Mouse (Mus musculus) testis, adult 2 months (tissue): ENCODE data around the gene Agap2.
"Not testable (repeated sequence)": the region's sequence is repeated elsewhere in the genome, so short reads cannot be mapped to it uniquely, and the experiment has no call there.

Experiments
- CTCF ChIP-seq: fragments of 200-500 bp; IDR thresholded peaks from 2 replicates; pipeline ENCODE4 v1.5.1; 2012; ENCODE audit warnings: low read depth, mild to moderate bottlenecking, inconsistent platforms, low read length, moderate library complexity; ENCODE audit not compliant: control insufficient read depth, insufficient read depth, insufficient replicate concordance
- POLR2A ChIP-seq: fragments of 200-500 bp; IDR thresholded peaks from 2 replicates; pipeline ENCODE4 v1.6.1; 2012; ENCODE audit warnings: low read depth, mild to moderate bottlenecking, inconsistent platforms, low read length, moderate library complexity; ENCODE audit not compliant: control insufficient read depth

GRCm38 (mm10) chr10:127062101-127062500 is 13.0 kb upstream of the Agap2 start:
- not testable (repeated sequence) for TF ChIP-seq POLR2A, CTCF
